Mouse (Mus musculus): Measurements from ENCODE around the gene Gmfg. TPM values are rescaled to one million over a fixed set of nuclear protein-coding genes. Genes with fewer than 3 reads are reported as not detected.

The Gmfg gene
- 1 to 10 TPM; 4.2 to 4.3 TPM for total RNA-seq (2021)
- long read RNA-seq, partial matches to known transcripts: 0 of 2 reads
- long read RNA-seq, other reads (novel, unspliced or antisense): 1 of 2 reads

DNA sequence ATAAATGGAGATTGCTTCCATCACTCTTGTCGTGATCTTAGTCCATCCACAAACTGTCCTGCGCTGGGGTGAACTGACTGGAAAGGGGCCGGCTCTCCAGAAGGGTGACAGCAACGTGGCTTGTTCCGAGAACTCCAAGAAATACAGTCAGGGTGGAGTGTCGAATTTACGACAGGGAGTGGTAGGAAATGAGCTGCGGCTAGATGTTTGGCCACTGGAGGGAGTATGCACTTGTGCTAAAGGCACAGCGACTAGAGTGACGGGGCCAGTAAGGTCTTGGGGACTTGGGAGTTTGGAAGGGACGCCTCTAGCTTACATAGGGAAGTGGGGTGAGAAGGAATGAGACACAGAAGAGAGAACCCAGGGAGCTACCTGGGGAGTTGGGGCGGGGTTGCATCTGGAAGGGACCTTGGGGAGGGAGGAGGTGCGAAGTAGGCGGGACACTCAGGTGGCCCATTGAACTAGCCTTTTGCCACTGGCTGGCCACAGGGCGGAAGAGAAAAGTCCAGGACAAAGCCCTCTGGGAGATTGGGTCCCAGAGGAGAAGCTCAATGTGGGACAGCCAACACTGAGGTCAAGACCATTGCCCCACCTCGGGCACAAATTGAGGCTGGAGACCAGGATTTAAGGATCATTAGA lies at the start of gene Gmfg:
Gene Gmfg, plus strand, starts transcription at position 516 of the 639 bp plus-strand sequence.
- peak; percentile 81 to 82 for DNase-seq (ENCODE audit: low spot score in 2 of 2)

GRCm38 (mm10) chr7:28390331-28390730 lies 46.9 kb upstream of the Gmfg start:
- DNase-seq (ENCODE audit: low spot score in 2 of 2): no peak

DNA sequence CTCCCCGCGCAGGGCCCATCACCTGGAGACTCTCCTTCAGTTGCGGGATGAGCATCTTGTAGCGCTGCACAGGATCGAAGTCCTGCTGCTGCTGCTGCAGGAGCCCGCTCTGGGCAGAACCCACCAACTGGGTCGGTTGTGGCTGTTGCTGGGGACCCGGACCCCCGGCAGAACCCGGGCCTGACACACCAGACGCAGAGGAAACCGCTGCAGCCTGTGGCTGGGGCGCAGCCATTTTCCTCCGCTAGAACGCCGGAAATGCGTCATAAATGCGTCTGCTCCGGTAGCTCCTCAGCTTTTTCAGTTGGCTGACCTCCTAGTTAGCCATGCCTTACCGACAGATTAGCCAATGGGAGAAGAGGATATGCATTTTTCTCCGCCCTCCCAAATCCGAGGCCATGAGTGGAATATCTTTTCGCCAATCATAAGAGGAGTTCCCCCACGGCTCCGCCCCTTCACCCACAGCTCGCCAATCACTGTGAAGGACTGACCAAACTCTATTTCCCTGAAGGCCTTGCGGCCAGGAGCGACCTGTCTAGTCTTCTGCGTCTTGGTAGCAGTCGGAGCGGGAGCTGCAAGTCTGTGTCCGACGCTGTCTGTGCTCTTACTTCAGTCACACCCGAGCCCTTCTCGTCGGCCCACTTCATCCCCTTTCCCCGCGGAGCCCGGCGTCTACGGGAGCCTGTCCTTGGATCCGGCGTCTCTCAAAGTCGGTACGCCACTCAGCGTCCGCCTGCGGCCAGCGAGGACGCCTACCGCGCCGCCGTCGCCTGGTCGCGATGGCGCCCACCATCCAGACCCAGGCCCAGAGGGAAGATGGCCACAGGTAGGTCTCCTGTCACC lies 44.6 kb upstream of the Gmfg start, which contains the start of the genes Med29 and Paf1:
Gene Med29, minus strand, starts transcription at position 280 of the 843 bp plus-strand sequence.
Gene Paf1, plus strand, starts transcription at position 523 of the 843 bp plus-strand sequence.
- peak; percentile 91 to 95 for DNase-seq (ENCODE audit: low spot score in 2 of 2)

DNA sequence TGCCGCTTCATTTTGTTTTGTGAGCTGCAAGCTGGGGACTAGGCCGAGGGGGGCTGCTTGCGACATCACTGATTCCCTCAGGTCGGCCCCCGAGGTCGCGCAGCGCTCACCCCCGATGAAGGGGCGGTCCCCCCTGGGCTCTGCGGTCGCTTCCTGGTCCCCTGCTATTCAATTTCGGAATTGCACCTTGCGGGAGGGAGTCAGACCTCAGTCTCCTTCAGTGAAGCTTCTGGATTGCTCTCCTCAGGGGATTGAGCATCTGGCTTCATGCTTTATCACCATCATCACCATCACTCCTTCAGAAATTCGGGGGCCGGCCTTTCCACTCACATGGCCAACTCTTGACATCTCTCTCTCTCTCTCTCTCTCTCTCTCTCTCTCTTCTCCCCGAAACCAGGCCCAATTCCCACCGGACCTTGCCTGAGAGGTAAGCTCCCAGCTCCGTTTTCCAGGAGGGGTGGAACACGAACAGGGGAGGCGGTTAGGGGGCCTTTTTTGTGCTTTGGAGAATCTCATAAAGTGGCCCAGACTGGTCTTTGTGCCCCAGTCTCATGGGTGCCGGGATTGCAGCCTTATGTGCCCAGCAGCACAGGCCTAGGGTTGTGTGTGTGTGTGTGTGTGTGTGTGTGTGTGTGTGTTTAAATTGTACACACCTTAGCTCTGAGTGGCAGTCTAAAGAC lies 43.8 kb upstream of the Gmfg start:
- no peak for DNase-seq (ENCODE audit: low spot score in 2 of 2)

DNA sequence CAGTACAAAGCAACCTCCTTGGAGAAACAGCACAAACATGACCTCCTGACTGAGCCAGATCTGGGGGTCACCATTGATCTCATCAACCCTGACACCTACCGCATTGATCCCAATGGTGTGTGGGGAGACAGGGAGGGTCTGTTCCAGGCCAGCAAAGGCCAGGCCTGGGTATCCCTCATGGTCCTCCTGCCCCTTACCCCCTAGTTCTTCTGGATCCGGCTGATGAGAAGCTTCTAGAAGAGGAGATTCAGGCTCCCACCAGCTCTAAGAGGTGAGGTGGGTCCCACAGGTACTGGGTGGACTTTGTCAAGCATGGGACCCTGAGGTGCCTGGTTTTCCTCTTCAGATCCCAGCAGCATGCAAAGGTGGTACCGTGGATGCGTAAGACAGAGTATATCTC lies 41.8 kb upstream of the Gmfg start:
- no peak for DNase-seq (ENCODE audit: low spot score in 2 of 2)

GRCm38 (mm10) chr7:28398000-28398399 lies 39.2 kb upstream of the Gmfg start:
- peak; percentile 30 to 49 for DNase-seq (ENCODE audit: low spot score in 2 of 2)

DNA sequence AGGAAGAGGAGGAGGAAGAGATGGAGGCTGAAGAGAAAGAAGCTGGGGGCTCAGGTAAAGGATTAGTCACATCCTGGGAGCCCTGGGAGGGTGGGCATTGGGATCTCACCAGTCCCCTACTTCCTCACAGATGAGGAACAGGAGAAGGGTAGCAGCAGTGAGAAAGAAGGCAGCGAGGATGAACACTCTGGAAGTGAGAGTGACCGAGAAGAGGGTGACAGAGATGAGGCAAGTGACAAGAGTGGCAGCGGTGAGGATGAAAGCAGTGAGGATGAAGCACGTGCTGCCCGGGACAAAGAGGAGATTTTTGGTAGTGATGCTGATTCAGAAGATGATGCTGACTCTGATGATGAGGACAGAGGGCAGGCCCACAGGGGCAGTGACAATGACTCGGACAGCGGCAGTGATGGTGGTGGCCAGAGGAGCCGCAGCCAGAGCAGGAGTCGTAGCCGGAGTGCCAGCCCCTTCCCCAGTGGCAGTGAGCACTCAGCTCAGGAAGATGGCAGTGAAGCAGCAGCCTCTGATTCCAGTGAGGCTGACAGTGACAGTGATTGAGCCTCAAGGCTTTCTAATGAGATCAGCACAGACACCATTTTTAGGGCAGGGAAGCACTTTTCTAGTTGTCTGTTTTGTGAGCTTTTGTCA lies 38.4 kb upstream of the Gmfg start:
- DNase-seq (ENCODE audit: low spot score in 2 of 2): no peak

DNA sequence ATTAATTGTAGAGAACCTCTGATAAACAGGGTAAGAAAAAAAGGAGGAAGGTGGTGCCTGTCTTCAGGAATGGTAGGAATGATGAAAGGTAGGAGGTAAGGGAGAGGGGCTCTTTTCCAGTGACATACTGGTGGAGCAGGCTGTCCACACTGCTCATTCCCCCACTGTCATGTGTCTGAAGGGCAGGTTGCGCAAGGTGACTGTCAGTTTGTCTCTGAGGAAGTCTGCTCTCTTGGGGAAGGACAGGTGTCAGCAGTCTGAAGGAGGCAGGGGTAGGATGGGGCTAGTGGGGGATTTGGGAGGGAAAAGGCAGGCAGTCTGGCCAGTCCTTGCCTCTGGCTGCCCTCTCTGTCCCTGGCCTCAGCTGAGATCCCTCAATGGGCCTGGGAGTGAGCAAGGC lies 36.2 kb upstream of the Gmfg start:
- DNase-seq (ENCODE audit: low spot score in 2 of 2): no peak

DNA sequence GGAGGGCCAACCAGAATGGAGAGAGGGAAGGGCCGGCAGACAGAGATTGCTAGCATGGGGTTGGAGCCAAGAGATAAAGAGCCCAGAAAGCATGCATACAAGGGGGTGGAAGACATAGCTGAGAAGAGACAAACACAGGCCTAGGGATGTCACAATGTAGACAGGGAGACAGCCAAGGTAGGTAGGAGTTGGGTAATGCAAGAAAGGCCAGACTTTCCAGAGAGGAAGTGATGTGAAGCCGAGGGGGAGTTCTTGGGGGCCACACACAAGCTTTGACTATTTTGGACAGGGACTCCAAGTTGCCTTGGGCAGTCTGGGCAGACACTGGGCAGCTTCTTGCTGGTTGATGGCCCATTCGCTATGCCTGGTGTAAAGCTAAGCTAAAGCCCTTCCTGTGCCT lies 35.3 kb upstream of the Gmfg start:
- DNase-seq (ENCODE audit: low spot score in 2 of 2): no peak

DNA sequence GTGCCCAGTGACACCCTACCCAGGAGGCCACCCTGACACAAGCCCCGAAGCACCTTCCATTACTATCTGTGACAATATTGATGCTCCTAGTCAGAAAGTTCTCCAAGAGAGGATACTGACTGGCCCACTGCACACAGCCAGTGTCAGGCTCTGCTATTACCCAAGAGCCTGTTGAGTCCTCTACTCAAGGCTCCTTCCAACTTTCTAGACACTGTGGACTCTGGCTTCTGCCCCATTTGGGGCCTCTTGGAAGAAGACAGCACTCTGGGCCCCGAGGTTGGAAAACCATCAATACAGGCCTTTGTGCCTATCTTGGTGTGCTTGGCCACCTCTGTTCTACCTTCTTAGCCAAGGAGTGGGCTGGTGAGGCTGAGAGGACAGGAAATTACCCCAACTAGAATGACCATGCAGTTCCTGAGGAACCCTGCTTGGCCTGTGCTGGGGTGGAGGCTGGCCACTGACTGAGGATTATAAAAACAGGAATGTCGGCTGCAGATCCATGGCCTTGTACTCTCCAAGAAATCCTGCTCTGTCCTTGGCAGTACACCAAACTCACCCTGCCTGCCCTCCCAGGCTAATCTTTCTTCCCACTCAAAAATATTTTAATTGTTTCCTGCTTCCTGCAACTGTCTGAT lies 26.3 kb upstream of the Gmfg start:
- DNase-seq (ENCODE audit: low spot score in 2 of 2): no peak

GRCm38 (mm10) chr7:28412826-28413225 lies 24.4 kb upstream of the Gmfg start:
- no peak for DNase-seq (ENCODE audit: low spot score in 2 of 2)

GRCm38 (mm10) chr7:28417368-28417767 lies 19.9 kb upstream of the Gmfg start:
- DNase-seq (ENCODE audit: low spot score in 2 of 2): no peak

DNA sequence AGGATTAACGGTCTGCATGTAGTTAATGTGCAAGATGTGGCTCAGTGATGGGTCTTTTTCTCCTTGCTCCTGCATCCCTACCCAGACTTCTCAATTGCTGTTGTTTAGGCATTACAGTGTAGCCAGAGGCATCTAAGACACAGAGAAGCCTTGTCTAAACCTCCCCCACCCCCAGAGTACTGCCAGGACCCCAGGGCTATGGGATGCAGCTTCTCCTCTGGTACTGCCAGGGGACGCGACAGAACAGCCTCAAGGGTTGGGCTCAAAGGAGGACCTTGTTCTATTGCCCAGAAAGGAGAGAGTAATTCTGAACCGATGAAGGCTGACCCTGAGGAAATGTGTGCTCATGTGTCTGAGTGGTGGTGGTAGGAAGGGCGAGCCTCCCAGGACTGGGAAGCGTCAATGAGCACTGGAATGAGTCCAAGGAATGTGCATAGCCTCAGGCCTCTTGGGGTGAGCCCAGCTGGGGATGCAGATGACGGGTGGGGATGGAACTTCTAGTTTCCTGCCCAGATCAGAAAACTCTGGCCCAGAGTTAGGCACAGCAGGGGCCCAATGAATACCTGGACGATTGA lies 19.1 kb upstream of the Gmfg start:
- peak in 1 of 2 experiments; percentile 20 for DNase-seq (ENCODE audit: low spot score in 2 of 2)

GRCm38 (mm10) chr7:28419416-28419815 lies 17.8 kb upstream of the Gmfg start:
- DNase-seq (ENCODE audit: low spot score in 2 of 2): no peak

DNA sequence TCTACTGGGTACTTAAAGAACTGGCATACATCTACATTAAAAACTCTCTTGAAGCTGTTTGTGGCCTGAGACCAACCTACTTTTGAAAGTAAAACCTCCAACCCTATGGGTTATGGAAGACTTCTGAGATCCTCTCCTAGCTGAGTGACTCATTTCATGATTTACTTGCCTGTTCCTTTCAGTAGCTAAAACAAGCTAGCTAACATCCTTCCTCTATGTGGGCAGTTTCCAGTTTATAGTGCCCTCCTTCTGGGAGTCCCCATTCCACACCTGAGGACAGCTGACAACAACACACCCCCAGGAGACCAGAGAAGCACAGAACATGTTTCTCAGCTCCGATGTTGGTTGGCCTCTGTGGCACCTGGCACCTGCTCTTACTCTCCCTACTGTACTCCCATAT lies 14.2 kb upstream of the Gmfg start:
- DNase-seq (ENCODE audit: low spot score in 2 of 2): no peak

- DNase-seq (ENCODE audit: low spot score in 2 of 2): no peak
Measured at GRCm38 (mm10) chr7:28427738-28428137, 9.5 kb upstream of the Gmfg start.

- DNase-seq (ENCODE audit: low spot score in 2 of 2): no peak
Measured at GRCm38 (mm10) chr7:28430512-28430911, 6.7 kb upstream of the Gmfg start.

GRCm38 (mm10) chr7:28432252-28432651 lies 5.0 kb upstream of the Gmfg start:
- DNase-seq (ENCODE audit: low spot score in 2 of 2): no peak

GRCm38 (mm10) chr7:28435660-28436259 lies 1.5 kb upstream of the Gmfg start:
- peak; percentile 32 to 57 for DNase-seq (ENCODE audit: low spot score in 2 of 2)

Data from layer of hippocampus, postnatal 10 days (tissue).